Mouse (Mus musculus): ENCODE measurements around the gene Pabpc4. TPM values are rescaled to one million over a fixed set of nuclear protein-coding genes. Genes with fewer than 3 reads are reported as not detected.

The Pabpc4 gene
- total and polyA plus RNA-seq, 3 experiments = 394 to 684 TPM; not detected in 1

DNA sequence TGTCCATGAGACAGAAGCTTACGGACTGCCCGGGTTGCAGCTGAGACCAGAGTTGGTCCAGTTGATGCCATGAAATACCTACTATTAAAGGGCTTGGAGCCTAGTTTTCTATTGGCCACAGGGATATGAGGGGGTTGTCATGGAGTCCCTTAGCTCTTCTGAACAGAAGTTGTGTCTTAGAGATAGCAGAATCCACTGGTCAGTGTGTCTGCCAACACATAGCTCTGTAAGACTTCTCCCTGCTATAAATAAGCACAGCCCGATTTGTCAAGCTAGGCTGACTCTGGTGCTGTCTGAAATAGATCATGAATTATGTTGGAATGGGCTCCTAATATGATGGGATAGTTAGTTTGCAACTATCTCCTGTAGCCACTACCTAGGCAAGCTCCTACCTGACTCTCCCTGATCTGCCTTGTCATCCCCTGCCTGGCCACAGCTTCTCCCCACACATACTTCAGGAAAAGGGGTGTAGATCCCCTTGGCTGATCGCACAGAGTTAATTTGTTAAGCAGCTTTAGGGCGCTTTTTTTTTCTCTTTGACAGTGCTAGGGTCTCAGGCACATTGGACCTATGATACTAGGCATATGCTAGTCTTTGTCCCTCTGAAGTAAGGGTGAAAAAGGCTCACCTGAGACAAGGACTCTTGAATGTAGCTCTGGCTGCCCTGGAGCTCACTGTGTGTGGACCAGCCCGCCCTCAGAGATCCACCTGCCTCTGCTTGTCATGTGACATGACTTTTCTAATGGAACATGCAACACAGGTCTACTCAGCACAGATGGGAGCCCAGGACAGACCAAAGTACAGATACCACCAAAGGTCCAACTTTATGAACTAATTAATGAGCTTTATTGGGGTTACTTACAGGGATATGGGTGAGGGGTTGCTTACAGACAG lies 22.8 kb downstream of the Pabpc4 start:
- peak overlapping the region; percentile 95 for H3K9ac ChIP-seq (ENCODE audit: control insufficient read depth, low read depth, low read length, poor library complexity, severe bottlenecking)
- peak overlapping the region; percentile 87 to 98 for H3K4me3 ChIP-seq (ENCODE audit: control insufficient read depth in 1 of 2, insufficient read depth in 1 of 2, low read depth in 2 of 2, low read length in 2 of 2)
- no peaks in the 10 kb centered on the region for H3K9me3 ChIP-seq (replicated peaks; ENCODE audit: insufficient read depth, low read length)
- no peak for TF ChIP-seq JUND (IDR thresholded peaks at IDR 0.05; ENCODE audit: low read depth, low read length)
- TF ChIP-seq BHLHE40 (IDR thresholded peaks at IDR 0.05; ENCODE audit: borderline replicate concordance, low read depth, low read length) = no peak
- no peak for TF ChIP-seq ZKSCAN1 (IDR thresholded peaks at IDR 0.05; ENCODE audit: low read depth, low read length)
- no peak for TF ChIP-seq UBTF (IDR thresholded peaks at IDR 0.05; ENCODE audit: borderline replicate concordance, insufficient read depth, low read depth, low read length)
- no peak for TF ChIP-seq MYC (IDR thresholded peaks at IDR 0.05; ENCODE audit: low read depth, low read length)
- TF ChIP-seq POLR2A (IDR thresholded peaks at IDR 0.05; ENCODE audit: control insufficient read depth in 1 of 2, insufficient read depth in 1 of 2, low read depth in 1 of 2, low read length in 2 of 2, poor library complexity in 1 of 2) = no peak
- TF ChIP-seq MXI1 (IDR thresholded peaks at IDR 0.05; ENCODE audit: low read depth, low read length) = peak; percentile 9; the same call in 1 of the 2 replicates
- no peak for TF ChIP-seq TCF12 (IDR thresholded peaks at IDR 0.05; ENCODE audit: low read depth, low read length)
- TF ChIP-seq USF1 (IDR thresholded peaks at IDR 0.05; ENCODE audit: low read depth, low read length) = peak; percentile 38; the same call in 1 of the 2 replicates
- 0 out of 2 replicates have a peak, but pooled peaks have one; percentile 9 for TF ChIP-seq SIN3A (IDR thresholded peaks at IDR 0.05; ENCODE audit: low read length)
- TF ChIP-seq CHD1 (IDR thresholded peaks at IDR 0.05; ENCODE audit: low read depth, low read length) = no peak
- TF ChIP-seq KAT2A (conservative IDR thresholded peaks at IDR 0.05; ENCODE audit: low read depth, low read length) = no peak
- TF ChIP-seq TAL1 (IDR thresholded peaks at IDR 0.05; ENCODE audit: low read length) = no peak
- H3K79me2 ChIP-seq (ENCODE audit: control insufficient read depth, insufficient read depth, low read length, poor library complexity) = peaks cover 59% of the 10 kb centered on the region
- H3K27me3 ChIP-seq (ENCODE audit: control insufficient read depth in 1 of 2, insufficient read depth in 2 of 2, low read length in 2 of 2) = no peaks in the 10 kb centered on the region
- DNase-seq (ENCODE audit: low read depth, low spot score) = peak; percentile 34
- peaks cover 11 to 27% of the 10 kb centered on the region in 2 experiments for H3K4me1 ChIP-seq (ENCODE audit: control insufficient read depth in 1 of 2, insufficient read depth in 2 of 2, low read length in 2 of 2)
- peak overlapping the region; percentile 82 for H3K27ac ChIP-seq (ENCODE audit: control insufficient read depth, low read depth, low read length)
- peaks cover 32 to 35% of the 10 kb centered on the region in 2 experiments for H3K36me3 ChIP-seq (ENCODE audit: control insufficient read depth in 1 of 2, insufficient read depth in 2 of 2, low read length in 2 of 2)

DNA sequence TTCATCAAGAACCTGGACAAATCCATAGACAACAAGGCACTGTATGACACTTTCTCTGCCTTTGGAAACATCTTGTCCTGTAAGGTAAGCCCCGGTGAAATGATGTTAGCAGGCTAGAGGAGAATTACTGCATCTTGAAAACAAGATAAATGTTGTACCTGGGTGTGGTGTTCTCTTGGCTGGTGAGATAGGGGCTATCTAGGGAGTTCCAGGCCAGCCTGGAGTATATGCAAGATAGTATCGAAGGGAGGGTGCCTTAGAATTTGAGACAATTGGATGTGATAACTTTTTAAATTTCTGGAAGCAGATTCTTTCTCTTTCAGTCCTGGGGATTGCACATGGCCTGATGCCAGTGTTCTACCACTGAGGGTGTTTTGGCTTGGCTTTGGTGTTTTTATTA lies 24.6 kb downstream of the Pabpc4 start:
- H3K4me3 ChIP-seq (ENCODE audit: control insufficient read depth in 1 of 2, insufficient read depth in 1 of 2, low read depth in 2 of 2, low read length in 2 of 2) = 0 out of 4 replicates have a peak overlapping the region, but pooled peaks have one; percentile 1 to 98
- peak overlapping the region; percentile 95 for H3K9ac ChIP-seq (ENCODE audit: control insufficient read depth, low read depth, low read length, poor library complexity, severe bottlenecking)
- no peaks in the 10 kb centered on the region for H3K27me3 ChIP-seq (ENCODE audit: control insufficient read depth in 1 of 2, insufficient read depth in 2 of 2, low read length in 2 of 2)
- H3K4me1 ChIP-seq (ENCODE audit: control insufficient read depth in 1 of 2, insufficient read depth in 2 of 2, low read length in 2 of 2) = peaks cover 11 to 27% of the 10 kb centered on the region in 2 experiments
- H3K79me2 ChIP-seq (ENCODE audit: control insufficient read depth, insufficient read depth, low read length, poor library complexity) = peaks cover 59% of the 10 kb centered on the region
- peaks cover 28 to 43% of the 10 kb centered on the region in 2 experiments for H3K36me3 ChIP-seq (ENCODE audit: control insufficient read depth in 1 of 2, insufficient read depth in 2 of 2, low read length in 2 of 2)
- no peaks in the 10 kb centered on the region for H3K9me3 ChIP-seq (replicated peaks; ENCODE audit: insufficient read depth, low read length)
- DNase-seq (ENCODE audit: low read depth, low spot score) = peak; percentile 69
- H3K27ac ChIP-seq (ENCODE audit: control insufficient read depth, low read depth, low read length) = peak overlapping the region; percentile 82
- TF ChIP-seq TAL1 (IDR thresholded peaks at IDR 0.05; ENCODE audit: low read length) = peak; percentile 78
- TF ChIP-seq EP300 (IDR thresholded peaks at IDR 0.05; ENCODE audit: low read depth in 1 of 2, low read length in 2 of 2) = peak; percentile 94 to 96
- peak; percentile 83 for TF ChIP-seq SIN3A (IDR thresholded peaks at IDR 0.05; ENCODE audit: low read length)
- no peak for TF ChIP-seq SMC3 (IDR thresholded peaks at IDR 0.05; ENCODE audit: low read depth, low read length)
- no peak for TF ChIP-seq NELFE (IDR thresholded peaks at IDR 0.05; ENCODE audit: low read depth, low read length)
- no peak for TF ChIP-seq CTCF (IDR thresholded peaks at IDR 0.05 in 2 of 3, conservative IDR thresholded peaks at IDR 0.05 in 1 of 3; ENCODE audit: control insufficient read depth in 1 of 3, insufficient read depth in 1 of 3, low read depth in 2 of 3, low read length in 3 of 3, poor library complexity in 1 of 3, severe bottlenecking in 1 of 3)
- peak; percentile 75; the same call in 1 of the 2 replicates for TF ChIP-seq POLR2AphosphoS2 (IDR thresholded peaks at IDR 0.05; ENCODE audit: low read length)
- TF ChIP-seq HCFC1 (IDR thresholded peaks at IDR 0.05; ENCODE audit: low read depth, low read length) = peak; percentile 31; the same call in 1 of the 2 replicates
- TF ChIP-seq MAFK (IDR thresholded peaks at IDR 0.05; ENCODE audit: borderline replicate concordance, low read depth, low read length) = 0 out of 2 replicates have a peak, but pooled peaks have one; percentile 30
- TF ChIP-seq MEF2A (IDR thresholded peaks at IDR 0.05; ENCODE audit: extremely low read depth, insufficient replicate concordance, low read depth, low read length, poor library complexity, severe bottlenecking) = no peak
- TF ChIP-seq RAD21 (IDR thresholded peaks at IDR 0.05; ENCODE audit: low read depth, low read length) = no peak
- peak in 1 of 2 experiments; percentile 45; a peak in 1 of 4 replicates for TF ChIP-seq POLR2A (IDR thresholded peaks at IDR 0.05; ENCODE audit: control insufficient read depth in 1 of 2, insufficient read depth in 1 of 2, low read depth in 1 of 2, low read length in 2 of 2, poor library complexity in 1 of 2)
- TF ChIP-seq USF1 (IDR thresholded peaks at IDR 0.05; ENCODE audit: low read depth, low read length) = no peak
- TF ChIP-seq MYC (IDR thresholded peaks at IDR 0.05; ENCODE audit: low read depth, low read length) = peak; percentile 42; the same call in 1 of the 2 replicates
- 0 out of 2 replicates have a peak, but pooled peaks have one; percentile 16 for TF ChIP-seq KAT2A (conservative IDR thresholded peaks at IDR 0.05; ENCODE audit: low read depth, low read length)
- no peak for TF ChIP-seq TBP (IDR thresholded peaks at IDR 0.05; ENCODE audit: low read depth, low read length)
- no peak; the same call in 1 of the 2 replicates for TF ChIP-seq MAX (IDR thresholded peaks at IDR 0.05; ENCODE audit: low read length)
- TF ChIP-seq BHLHE40 (IDR thresholded peaks at IDR 0.05; ENCODE audit: borderline replicate concordance, low read depth, low read length) = no peak
- TF ChIP-seq RCOR1 (IDR thresholded peaks at IDR 0.05; ENCODE audit: low read depth, low read length) = peak; percentile 75; the same call in 1 of the 2 replicates
- no peak for TF ChIP-seq UBTF (IDR thresholded peaks at IDR 0.05; ENCODE audit: borderline replicate concordance, insufficient read depth, low read depth, low read length)
- peak; percentile 98 for TF ChIP-seq TCF12 (IDR thresholded peaks at IDR 0.05; ENCODE audit: low read depth, low read length)
- TF ChIP-seq GATA1 (IDR thresholded peaks at IDR 0.05; ENCODE audit: low read depth, low read length) = peak; percentile 97
- TF ChIP-seq ZNF384 (IDR thresholded peaks at IDR 0.05; ENCODE audit: low read depth, low read length) = no peak; the same call in 1 of the 2 replicates
